Mouse (Mus musculus) embryonic fibroblast, embryonic 13.5 days (primary cell): Measurements from ENCODE around the gene St8sia2.

Source experiments
- CTCF ChIP-seq: IDR thresholded peaks from 2 replicates; pipeline ENCODE4 v1.5.1; 2011; ENCODE audit warnings: mild to moderate bottlenecking, control low read depth, low read length, moderate library complexity, borderline replicate concordance; ENCODE audit not compliant: insufficient read depth
- POLR2A ChIP-seq: IDR thresholded peaks from 2 replicates; pipeline ENCODE4 v1.6.1; 2011; ENCODE audit warnings: low read depth, mild to moderate bottlenecking, control low read depth, low read length, moderate library complexity

DNA sequence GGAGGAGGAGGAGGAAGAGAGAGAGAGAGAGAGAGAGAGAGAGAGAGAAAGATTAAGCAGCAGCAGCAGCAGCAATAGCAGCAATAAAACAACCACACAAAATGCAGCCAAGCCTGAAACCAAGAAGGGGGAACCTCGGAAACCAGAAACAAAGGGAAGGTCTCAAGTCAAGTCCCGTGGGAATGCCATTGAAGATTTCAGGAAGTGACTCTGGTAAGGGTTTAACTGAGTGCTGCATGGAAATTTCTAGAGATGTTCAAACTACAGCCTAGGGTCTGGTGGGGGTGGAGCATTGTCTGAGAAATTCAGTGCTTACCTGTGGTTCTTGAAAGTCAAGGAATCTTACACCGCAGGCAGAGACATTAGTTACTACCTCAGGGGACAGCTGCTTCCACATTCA, 77.4 kb downstream of the St8sia2 start:
- TF ChIP-seq POLR2A = no peak
- TF ChIP-seq CTCF = no peak
